Mouse (Mus musculus) midbrain, embryonic 12.5 days (tissue): ENCODE data around the gene Mum1. TPM values are rescaled to one million over a fixed set of nuclear protein-coding genes. Genes with fewer than 3 reads are reported as not detected.
A peak's percentile ranks its signal among the peaks of the same experiment; 100 is the strongest.
"Not testable (repeated sequence)": the region's sequence is repeated elsewhere in the genome, so short reads cannot be mapped to it uniquely, and the experiment has no call there.

Experiments
- ATAC-seq: fragments of 200-750 bp; cut with Nextera tagmentation; 2 replicates; pipeline ENCODE4 v1.8.0; 2017; ENCODE audit warnings: low read depth, moderate TSS enrichment, moderate library complexity; ENCODE audit not compliant: low FRiP score
- H3K27ac ChIP-seq: fragments of 300-500 bp; sonication (generic); replicated peaks from 2 replicates; pipeline ENCODE4 v1.5.1; 2016; ENCODE audit warnings: mild to moderate bottlenecking
- H3K27me3 ChIP-seq: fragments of 300-500 bp; sonication (generic); 2 replicates; pipeline ENCODE4 v1.6.1; 2016; ENCODE audit warnings: mild to moderate bottlenecking
- H3K36me3 ChIP-seq: fragments of 300-500 bp; sonication (generic); 2 replicates; pipeline ENCODE4 v1.6.1; 2016
- H3K4me1 ChIP-seq: fragments of 300-500 bp; sonication (generic); 2 replicates; pipeline ENCODE4 v1.6.1; 2016
- H3K4me2 ChIP-seq: fragments of 300-500 bp; sonication (generic); replicated peaks from 2 replicates; pipeline ENCODE4 v1.6.1; 2016; ENCODE audit warnings: mild to moderate bottlenecking, moderate library complexity
- H3K4me3 ChIP-seq: fragments of 300-500 bp; sonication (generic); 2 replicates; pipeline ENCODE4 v1.5.1; 2016; ENCODE audit warnings: mild to moderate bottlenecking
- H3K9ac ChIP-seq: fragments of 300-500 bp; sonication (generic); replicated peaks from 2 replicates; pipeline ENCODE4 v1.6.1; 2016; ENCODE audit warnings: mild to moderate bottlenecking, moderate library complexity
- H3K9me3 ChIP-seq: fragments of 300-500 bp; sonication (generic); 2 replicates; pipeline ENCODE4 v1.6.1; 2016; ENCODE audit warnings: mild to moderate bottlenecking
- WGBS: fragments of 180-500 bp; shearing (Covaris S2); methylation state at CpG from one replicate; pipeline ENCODE4 v1.1.7; 2016; 5-methylcytosine and 5-hydroxymethylcytosine counted together
- polyA plus RNA-seq: library from polyadenylated mRNA; unstranded; fragments of >200 nt; fragmentation: Nextera tagmentation; extraction: Ambion mirVana; gene quantifications from 2 replicates; pipeline ENCODE4 v1.2.1, GENCODE M21; 2016

The Mum1 gene
- polyA plus RNA-seq, 1 experiment from 2014 or later = 195 TPM

DNA sequence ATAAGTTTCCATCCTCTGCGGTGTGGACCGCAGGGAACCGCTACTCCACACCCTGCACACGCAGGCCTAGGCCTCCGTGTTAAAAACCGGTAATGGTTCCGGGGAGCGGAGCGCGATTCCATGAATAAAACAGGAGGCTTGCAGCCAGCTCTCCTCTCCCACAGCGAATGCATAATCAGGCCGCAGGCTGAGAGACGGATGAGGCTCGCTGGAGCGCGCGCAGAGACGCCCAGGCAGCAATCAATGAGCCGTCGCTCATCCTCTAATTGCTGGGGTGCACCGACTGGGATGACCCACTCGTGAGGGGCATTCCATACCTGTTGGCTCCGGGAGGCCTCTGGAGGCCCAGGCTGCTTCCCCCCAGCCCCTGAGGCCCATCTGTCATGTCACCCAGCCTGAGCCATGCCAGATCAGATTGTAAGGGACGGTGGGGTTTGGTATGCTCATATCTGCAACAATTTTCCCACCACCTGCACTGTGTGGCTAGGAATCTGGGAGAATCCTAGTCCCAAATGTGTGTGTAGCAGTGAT, 17.3 kb upstream of the Mum1 start:
- Histone ChIP-seq H3K4me1 (peaks cover 36% of the 10 kb centered on the region), H3K4me2 (peak overlapping the region; percentile 52), H3K27me3 (peaks cover 12% of the 10 kb centered on the region), H3K9ac (peak overlapping the region; percentile 62), H3K27ac (peak overlapping the region; percentile 92), H3K4me3 (peak overlapping the region; percentile 36), H3K36me3 (no peaks in the 10 kb centered on the region), H3K9me3 (no peaks in the 10 kb centered on the region)
- 3% methylated on average over 24 of the region's 24 CpGs for WGBS
- ATAC-seq = peak; percentile 39

DNA sequence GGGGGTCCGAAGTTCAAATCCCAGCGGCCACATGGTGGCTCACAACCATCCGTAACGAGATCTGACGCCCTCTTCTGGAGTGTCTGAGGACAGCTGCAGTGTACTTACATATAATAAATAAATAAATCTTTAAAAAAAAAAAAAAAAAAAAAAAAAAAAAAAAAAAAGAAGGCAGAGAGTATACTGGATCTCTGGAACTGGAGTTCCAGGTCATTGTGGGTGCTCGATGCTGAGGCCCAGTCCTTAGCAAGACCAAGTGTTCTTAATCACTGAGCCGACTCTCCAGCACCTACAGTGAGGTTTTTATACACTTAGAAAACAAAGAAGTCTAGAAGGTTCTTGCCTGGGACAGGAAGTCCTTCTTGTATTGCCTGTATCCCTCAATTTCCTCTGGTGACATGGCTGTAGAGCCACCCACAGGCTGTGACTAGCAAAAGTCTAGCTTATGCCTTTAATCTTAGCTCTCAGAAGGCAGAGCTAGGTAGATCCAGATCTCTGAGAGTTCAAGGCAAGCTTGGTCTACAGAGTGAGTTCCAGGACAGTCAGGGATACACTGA, 14.6 kb upstream of the Mum1 start:
- not testable (repeated sequence) for H3K4me3 ChIP-seq, ATAC-seq, H3K27ac ChIP-seq, H3K9ac ChIP-seq, H3K4me2 ChIP-seq, H3K9me3 ChIP-seq, H3K36me3 ChIP-seq, H3K27me3 ChIP-seq
- 75% methylated on average over 7 of the region's 7 CpGs for WGBS
- peaks cover 43% of the 10 kb centered on the region for H3K4me1 ChIP-seq

DNA sequence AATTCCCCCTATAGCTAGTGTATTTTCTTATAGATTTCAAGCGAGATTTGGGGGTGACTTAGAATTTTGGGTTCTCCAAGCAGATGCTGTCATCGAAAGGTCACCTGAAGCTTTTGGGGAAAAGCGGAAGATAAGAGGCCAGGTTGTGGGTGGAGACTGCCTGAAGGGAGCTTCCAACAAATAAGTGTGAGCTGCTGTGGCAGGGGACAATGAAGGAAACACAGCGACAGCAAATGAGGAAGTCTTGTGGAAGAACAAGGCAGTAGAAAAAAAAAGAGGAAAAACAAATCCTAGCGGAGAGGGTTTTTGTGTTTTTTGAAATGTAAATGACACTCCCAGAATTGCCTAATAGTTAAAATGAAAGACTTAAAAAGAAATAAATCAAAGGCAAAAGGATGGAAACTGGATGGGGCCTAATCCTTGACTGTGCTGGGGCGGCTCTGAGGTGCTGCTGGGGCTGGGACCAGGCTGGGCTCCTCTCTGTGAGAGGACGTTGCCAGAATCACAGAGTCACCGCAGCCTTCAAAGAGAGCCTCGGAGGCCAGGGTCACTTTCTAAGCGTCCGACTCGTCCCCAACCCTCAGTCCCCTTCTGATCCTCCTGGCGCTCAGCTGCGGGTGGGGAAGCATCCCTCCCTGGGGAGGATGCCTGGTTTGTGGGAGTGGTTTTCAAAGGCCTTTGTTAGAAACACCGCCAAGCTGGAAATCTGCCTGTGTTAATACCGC, 11.0 kb upstream of the Mum1 start:
- Histone ChIP-seq H3K9me3 (no peaks in the 10 kb centered on the region), H3K27me3 (no peaks in the 10 kb centered on the region), H3K27ac (peak overlapping the region; percentile 80), H3K4me3 (no peak overlapping the region), H3K36me3 (no peaks in the 10 kb centered on the region), H3K9ac (peak overlapping the region; percentile 41; the same call in 1 of the 2 replicates), H3K4me2 (no peak overlapping the region; the same call in 1 of the 2 replicates), H3K4me1 (peaks cover 17% of the 10 kb centered on the region)
- 10% methylated on average over 16 of the region's 16 CpGs for WGBS
- ATAC-seq = peak; percentile 71; the same call in 1 of the 2 replicates

- no peak for ATAC-seq
- H3K9me3 ChIP-seq = no peaks in the 10 kb centered on the region
These were observed 5.6 kb upstream of the Mum1 start for GRCm38 (mm10) chr10:80220676-80221075.

GRCm38 (mm10) chr10:80223137-80223536, 3.1 kb upstream of the Mum1 start:
- not testable (repeated sequence) for H3K4me3 ChIP-seq, H3K27ac ChIP-seq, H3K27me3 ChIP-seq, H3K9me3 ChIP-seq, ATAC-seq, H3K9ac ChIP-seq, H3K36me3 ChIP-seq, H3K4me2 ChIP-seq
- H3K4me1 ChIP-seq = peaks cover 31% of the 10 kb centered on the region
- 87% methylated on average over 2 of the region's 2 CpGs for WGBS

More at GRCm38 (mm10) chr10:80220676-80221075, 5.6 kb upstream of the Mum1 start:
- Histone ChIP-seq H3K27me3 (0 out of 2 replicates have a peak, but pooled peaks cover 5% of the 10 kb centered on the region), H3K9ac (no peak overlapping the region), H3K4me3 (no peak overlapping the region), H3K4me1 (peaks cover 15% of the 10 kb centered on the region), H3K36me3 (no peaks in the 10 kb centered on the region), H3K27ac (no peak overlapping the region), H3K4me2 (no peak overlapping the region)
- 38% methylated on average over 7 of the region's 9 CpGs for WGBS

- Histone ChIP-seq H3K9me3 (no peaks in the 10 kb centered on the region), H3K36me3 (peaks cover 8% of the 10 kb centered on the region; the same call in 1 of the 2 replicates), H3K27me3 (0 out of 2 replicates have a peak, but pooled peaks cover 3% of the 10 kb centered on the region), H3K9ac (peak overlapping the region; percentile 32; the same call in 1 of the 2 replicates), H3K27ac (peak overlapping the region; percentile 97), H3K4me3 (peak overlapping the region; percentile 89), H3K4me1 (peaks cover 48% of the 10 kb centered on the region), H3K4me2 (peak overlapping the region; percentile 82)
- under 1% methylated on average over 14 of the region's 14 CpGs for WGBS
- 0 out of 2 replicates have a peak, but pooled peaks have one; percentile 8 for ATAC-seq
These were observed 191 bp upstream of the Mum1 start for GRCm38 (mm10) chr10:80226071-80226415.

DNA sequence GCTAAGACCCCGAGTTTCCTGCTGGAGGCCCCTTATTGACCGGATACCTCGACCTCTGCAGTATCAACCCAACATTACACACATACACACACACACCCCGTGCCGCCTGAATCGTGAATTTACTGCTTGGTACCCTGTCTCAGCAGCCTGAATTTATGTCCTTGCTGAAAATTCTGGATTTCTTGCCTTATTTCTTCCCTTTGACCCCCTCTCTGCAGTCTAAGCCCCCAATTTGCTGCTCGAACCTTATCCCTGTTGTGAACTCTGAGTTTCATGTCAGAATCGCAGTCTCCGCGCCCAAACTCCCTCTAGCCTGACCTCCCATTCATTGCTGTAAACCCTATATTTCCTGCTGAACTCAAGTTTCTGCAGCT, 919 bp downstream of the Mum1 start:
- WGBS = 14% methylated on average over 10 of the region's 10 CpGs
- H3K27ac ChIP-seq = peak overlapping the region; percentile 97
- ATAC-seq = no peak
- H3K36me3 ChIP-seq = peaks cover 14% of the 10 kb centered on the region
- peak overlapping the region; percentile 82 for H3K4me2 ChIP-seq
- H3K27me3 ChIP-seq = no peaks in the 10 kb centered on the region
- H3K4me1 ChIP-seq = peaks cover 46% of the 10 kb centered on the region
- peak overlapping the region; percentile 89 for H3K4me3 ChIP-seq
- H3K9me3 ChIP-seq = no peaks in the 10 kb centered on the region
- H3K9ac ChIP-seq = peak overlapping the region; percentile 97

DNA sequence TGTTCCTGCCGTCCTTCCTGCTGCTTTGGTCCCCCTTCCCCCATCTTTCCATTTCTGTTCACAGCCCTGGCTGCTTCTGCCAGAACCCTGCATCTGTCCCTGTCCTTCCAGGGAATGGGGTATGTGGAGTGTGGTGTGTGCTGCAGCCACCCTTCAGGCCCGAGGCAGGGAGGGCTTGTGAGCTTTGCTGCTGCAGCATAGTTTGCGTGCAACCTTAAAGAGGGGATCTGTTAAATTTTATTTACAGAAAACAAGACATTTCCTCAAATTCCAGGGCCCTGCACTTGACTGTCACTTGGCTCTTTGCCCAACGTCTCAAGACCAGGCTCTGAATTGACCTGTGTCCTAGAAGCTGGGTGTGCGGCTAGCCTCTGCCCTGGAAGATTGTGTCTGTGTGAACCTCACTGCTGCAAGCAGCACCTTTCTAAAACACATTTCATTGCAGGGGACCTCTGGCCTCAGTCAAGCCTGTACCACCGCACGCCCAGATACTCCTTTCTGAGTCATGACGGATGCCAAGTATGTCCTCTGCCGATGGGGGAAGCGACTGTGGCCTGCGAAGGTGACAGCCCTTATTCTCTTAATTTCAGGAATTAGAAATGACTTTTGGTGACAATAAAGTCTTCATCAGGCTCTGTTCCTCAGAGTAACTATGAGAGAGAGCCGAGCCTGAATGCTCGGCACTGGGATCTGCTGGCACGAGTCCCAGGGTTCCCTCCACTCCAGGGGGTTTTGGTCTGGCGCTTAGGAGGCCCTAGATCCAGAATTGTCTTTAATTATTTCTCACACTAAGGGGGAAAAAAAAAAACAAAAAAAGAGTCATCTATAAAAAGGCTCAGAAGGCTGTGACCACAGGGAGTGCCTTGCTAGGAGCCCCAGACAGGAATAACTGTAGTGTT, 1.9 kb downstream of the Mum1 start:
- 44% methylated on average over 15 of the region's 15 CpGs for whole genome bisulfite sequencing
- no peak for ATAC-seq
- peak overlapping the region; percentile 97 for H3K27ac ChIP-seq
- peaks cover 24% of the 10 kb centered on the region for H3K36me3 ChIP-seq
- peak overlapping the region; percentile 97 for H3K9ac ChIP-seq
- H3K9me3 ChIP-seq = no peaks in the 10 kb centered on the region
- H3K27me3 ChIP-seq = no peaks in the 10 kb centered on the region
- H3K4me3 ChIP-seq = peak overlapping the region; percentile 89
- H3K4me1 ChIP-seq = peaks cover 56% of the 10 kb centered on the region
- H3K4me2 ChIP-seq = peak overlapping the region; percentile 82

DNA sequence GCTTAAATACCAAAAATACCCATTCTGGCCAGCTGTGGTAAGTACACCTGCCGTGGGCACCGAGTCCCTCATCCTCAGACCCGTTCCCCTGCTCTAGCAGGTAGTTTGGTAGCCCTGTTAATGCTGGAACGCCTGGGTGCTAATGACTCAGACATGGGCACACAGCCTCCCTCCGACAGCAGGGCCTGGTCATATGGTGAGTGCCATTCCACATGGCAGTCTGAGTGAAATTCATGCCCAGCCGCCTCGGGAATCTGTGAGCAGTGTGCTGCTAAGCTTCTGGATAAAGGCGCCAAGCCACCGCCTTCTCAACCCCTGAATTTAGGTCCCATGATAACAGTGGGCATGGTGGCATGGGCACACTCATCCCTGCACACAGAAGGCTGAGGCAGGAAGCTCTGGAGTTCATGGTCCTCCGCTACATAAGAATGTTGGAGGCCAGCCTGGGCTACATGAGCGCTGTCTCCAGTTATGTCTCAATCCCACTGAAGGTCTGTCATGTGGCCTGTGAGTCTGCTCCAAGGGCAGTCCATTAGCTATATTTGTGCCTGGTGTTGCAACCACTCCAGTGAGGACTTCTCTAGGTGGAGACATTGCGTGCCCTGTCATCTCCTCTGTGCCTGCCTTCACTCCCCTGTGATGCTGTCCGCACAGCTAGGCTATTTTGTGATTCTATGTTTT, 10.1 kb downstream of the Mum1 start:
- Histone ChIP-seq H3K36me3 (peaks cover 97% of the 10 kb centered on the region), H3K9ac (peak overlapping the region; percentile 73; the same call in 1 of the 2 replicates), H3K4me1 (peaks cover 32% of the 10 kb centered on the region), H3K27me3 (peaks cover 21% of the 10 kb centered on the region), H3K4me3 (peak overlapping the region; percentile 89), H3K4me2 (peak overlapping the region; percentile 82), H3K27ac (no peak overlapping the region), H3K9me3 (no peaks in the 10 kb centered on the region)
- WGBS = 84% methylated on average over 13 of the region's 13 CpGs
- no peak for ATAC-seq

DNA sequence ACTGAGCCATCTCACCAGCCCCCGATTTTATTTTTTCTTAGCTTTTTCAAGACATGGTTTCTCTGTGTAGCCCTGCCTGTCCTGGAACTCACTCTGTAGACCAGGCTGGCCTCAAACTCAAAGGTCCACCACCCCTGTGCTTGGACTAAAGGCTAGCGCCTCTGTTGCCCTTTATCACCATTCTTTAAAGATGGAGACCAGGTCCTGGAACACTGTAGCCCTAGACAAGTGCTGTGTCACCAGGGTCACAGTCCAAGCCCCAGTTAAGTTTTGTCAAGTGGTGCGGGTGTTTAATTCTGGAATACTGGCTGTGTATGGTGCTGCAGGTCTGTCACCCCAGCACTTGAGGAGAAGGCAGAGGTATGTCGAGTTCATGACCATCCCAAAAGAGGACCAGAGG, 10.8 kb downstream of the Mum1 start:
- H3K36me3 ChIP-seq = peaks cover 99% of the 10 kb centered on the region
- no peaks in the 10 kb centered on the region for H3K9me3 ChIP-seq
- H3K4me1 ChIP-seq = peaks cover 33% of the 10 kb centered on the region
- peak overlapping the region; percentile 21 for H3K4me3 ChIP-seq
- WGBS = 79% methylated on average over 4 of the region's 4 CpGs
- H3K9ac ChIP-seq = peak overlapping the region; percentile 41
- ATAC-seq = no peak
- 0 out of 2 replicates have a peak overlapping the region, but pooled peaks have one; percentile 42 for H3K27ac ChIP-seq
- H3K4me2 ChIP-seq = peak overlapping the region; percentile 82
- H3K27me3 ChIP-seq = peaks cover 21% of the 10 kb centered on the region

DNA sequence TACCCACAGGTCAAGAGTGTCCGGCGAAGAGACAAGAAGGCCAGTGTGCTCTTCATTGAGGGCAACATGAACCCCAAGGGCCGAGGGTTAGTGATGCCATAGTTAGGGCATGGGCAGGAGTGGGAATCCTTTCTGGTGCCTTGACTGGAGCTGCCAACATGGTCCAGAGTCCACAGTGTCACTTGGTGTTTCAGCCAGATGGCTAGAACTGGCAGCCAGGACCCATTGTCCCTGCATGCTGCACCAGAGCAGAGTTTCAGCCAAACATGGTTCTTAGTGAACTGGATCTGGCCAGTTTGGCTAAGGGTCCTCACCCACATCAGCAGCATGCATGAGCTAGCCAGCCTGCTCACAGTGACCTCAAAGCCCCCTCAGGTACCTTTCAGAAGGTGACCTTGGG, 12.1 kb downstream of the Mum1 start:
- 90% methylated on average over 3 of the region's 3 CpGs for WGBS
- peak overlapping the region; percentile 15; the same call in 1 of the 2 replicates for H3K27ac ChIP-seq
- peak overlapping the region; percentile 41; the same call in 1 of the 2 replicates for H3K9ac ChIP-seq
- H3K4me2 ChIP-seq = peak overlapping the region; percentile 82
- ATAC-seq = no peak
- peaks cover 21% of the 10 kb centered on the region for H3K27me3 ChIP-seq
- peaks cover 99% of the 10 kb centered on the region for H3K36me3 ChIP-seq
- H3K9me3 ChIP-seq = no peaks in the 10 kb centered on the region
- H3K4me3 ChIP-seq = peak overlapping the region; percentile 21; the same call in 1 of the 2 replicates
- H3K4me1 ChIP-seq = peaks cover 25% of the 10 kb centered on the region
